Mouse (Mus musculus) urinary bladder, adult 2 months (tissue): ENCODE measurements around the gene Cyp2w1. TPM values are rescaled to one million over a fixed set of nuclear protein-coding genes. Genes with fewer than 3 reads are reported as not detected.

Source experiments
- DNase-seq: peaks from one replicate; pipeline ENCODE4 v3.0.0; 2022; ENCODE audit warnings: low spot score
- polyA plus RNA-seq: library from polyadenylated mRNA; depleted of rRNA; stranded (reverse); fragments of >200 nt; gene quantifications from 2 replicates; pipeline ENCODE4 v1.2.3, GENCODE M21; 2012

Cyp2w1 gene
- polyA plus RNA-seq, 1 experiment = not detected

GRCm38 (mm10) chr5:139364911-139365571 is 12.6 kb downstream of the Cyp2w1 start:
- DNase-seq = peak; percentile 33

DNA sequence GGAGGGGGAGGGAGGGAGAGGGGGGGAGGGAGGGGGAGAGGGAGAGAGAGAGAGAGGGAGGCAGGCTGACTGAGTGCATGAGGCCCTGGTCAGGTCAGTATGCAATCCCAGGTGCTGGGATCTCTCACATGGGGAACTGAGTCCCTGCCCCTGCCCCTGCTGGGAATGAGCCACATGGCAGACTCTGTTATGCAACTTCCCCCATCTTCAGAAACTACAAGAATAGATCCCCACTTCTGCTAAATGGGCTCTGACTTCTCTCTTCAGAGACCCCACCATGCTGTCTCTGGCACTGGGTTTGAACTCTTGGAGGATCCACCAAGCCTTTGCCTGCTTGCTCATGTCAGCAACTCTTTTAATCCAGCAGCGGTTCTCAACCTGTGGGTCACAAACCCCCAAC is 13.4 kb downstream of the Cyp2w1 start:
- no peak for DNase-seq

- DNase-seq = no peak
These were observed 14.1 kb downstream of the Cyp2w1 start for GRCm38 (mm10) chr5:139366484-139366883.

GRCm38 (mm10) chr5:139367884-139368458 is 15.6 kb downstream of the Cyp2w1 start:
- no peak for DNase-seq

GRCm38 (mm10) chr5:139368638-139369320 is 16.4 kb downstream of the Cyp2w1 start:
- no peak for DNase-seq

DNA sequence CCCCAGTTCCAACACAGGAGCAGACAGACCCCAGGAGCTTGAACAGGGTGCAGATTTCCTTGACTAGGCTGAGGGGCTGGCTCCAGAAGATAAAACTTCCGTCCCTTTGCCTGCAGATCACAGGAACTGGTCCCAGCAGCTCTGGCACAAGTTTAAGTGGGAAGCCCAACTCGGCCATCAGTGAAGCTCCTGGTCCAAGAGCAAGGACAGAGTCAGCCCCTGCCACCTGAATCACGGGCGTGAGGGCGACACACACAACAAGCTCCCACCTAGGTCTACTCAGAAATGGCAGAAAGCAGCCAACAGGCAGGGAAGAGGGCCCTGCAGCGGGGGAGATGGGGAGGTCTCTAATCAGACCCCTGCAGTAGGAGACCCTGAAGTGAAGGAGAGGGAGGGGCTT is 17.9 kb downstream of the Cyp2w1 start:
- no peak for DNase-seq

DNA sequence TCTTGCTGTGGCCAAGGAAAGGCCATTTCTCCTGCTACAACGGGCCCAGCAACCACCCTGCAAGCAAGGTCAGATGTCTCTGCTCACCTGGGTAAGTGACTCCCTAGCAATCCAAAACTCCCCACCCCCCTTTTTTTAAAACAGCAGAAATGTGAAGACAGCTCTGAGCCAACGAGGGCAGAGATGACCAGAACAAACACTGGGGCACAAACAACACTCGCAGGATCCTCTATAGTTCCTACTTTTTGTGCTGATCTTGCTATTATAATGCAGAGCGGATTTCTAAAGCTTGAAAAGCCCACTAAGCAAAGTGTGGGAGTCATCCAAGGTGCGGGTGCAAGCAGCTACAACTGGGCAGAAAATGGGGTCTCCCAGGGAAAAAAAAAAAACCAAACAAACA is 18.7 kb downstream of the Cyp2w1 start:
- no peak for DNase-seq

DNA sequence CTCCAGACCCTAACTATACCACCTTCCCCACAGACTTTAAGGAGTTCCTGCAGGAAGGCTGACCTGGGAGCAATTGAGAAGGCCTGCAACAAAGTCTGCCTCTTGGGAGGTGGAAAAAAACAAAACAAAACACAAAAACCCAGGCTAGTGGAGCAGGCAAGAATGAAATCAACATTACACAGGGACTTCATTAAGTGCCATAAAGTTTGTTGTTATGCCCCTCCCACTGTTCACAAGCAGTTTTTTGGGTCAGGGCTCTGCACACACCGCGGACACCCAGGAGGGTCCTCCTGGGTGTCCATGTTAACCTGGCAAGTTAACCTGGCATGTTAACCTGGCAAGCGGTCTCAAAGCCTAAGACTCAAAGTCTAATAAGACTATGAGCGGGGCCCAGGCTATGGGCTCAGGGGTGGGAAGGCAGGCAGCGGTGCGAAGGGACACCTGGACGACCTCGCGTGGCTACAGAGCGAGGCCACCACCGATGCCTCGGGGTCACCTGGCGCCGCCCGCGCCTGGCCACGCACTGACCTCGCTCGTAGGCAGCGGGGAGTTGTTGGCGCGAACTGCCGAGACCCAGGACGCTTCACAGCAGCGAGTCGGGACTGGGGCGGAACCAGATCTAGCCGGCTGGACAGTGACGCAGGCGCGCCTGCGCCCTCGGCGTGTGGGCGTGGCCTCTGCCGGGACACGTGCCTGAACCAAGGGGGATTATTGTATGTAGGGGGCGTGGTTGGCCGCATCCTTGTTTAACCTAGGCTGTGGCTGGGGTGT is 19.4 kb downstream of the Cyp2w1 start:
- peak; percentile 81 for DNase-seq

DNA sequence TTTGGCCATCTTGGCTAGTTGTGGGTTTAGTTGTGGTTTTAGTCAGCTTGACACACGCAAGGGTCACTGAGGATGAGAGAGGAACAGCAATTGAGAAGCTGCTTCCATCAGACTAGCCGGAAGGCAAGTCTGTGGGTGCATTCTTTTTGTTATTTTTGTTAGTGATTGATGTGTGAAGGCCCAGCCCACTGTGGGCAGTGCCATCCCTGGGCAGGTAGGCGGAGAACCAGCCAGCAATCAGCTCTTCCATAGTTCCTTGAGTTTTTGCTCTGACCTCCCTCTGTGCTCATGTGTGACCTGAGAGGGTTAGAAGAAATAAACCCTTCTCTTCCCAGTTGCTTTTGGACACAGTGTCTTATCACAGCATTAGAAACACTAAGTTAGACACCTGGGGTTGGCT is 20.7 kb downstream of the Cyp2w1 start:
- DNase-seq = no peak

GRCm38 (mm10) chr5:139373889-139374444 is 21.6 kb downstream of the Cyp2w1 start:
- DNase-seq = no peak

DNA sequence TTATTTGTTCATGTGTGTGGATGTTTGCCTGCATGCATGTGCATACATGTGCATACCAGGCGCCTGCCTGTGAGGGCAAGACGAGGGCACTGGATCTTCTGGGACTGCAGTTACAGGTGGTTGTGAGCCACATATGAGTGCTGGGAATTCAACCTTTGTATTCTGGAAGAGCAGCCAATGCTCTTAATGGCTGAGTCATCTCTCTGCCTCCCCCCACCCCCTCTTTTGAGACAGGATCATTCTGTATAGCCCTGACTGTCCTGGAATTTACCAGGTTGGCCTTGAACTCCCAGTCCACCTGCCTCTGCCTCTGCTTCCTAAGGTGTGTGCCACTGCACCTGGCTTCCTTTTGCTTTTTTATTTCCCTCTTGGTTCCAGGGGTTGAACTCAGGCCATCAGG is 22.4 kb downstream of the Cyp2w1 start:
- DNase-seq = no peak

DNA sequence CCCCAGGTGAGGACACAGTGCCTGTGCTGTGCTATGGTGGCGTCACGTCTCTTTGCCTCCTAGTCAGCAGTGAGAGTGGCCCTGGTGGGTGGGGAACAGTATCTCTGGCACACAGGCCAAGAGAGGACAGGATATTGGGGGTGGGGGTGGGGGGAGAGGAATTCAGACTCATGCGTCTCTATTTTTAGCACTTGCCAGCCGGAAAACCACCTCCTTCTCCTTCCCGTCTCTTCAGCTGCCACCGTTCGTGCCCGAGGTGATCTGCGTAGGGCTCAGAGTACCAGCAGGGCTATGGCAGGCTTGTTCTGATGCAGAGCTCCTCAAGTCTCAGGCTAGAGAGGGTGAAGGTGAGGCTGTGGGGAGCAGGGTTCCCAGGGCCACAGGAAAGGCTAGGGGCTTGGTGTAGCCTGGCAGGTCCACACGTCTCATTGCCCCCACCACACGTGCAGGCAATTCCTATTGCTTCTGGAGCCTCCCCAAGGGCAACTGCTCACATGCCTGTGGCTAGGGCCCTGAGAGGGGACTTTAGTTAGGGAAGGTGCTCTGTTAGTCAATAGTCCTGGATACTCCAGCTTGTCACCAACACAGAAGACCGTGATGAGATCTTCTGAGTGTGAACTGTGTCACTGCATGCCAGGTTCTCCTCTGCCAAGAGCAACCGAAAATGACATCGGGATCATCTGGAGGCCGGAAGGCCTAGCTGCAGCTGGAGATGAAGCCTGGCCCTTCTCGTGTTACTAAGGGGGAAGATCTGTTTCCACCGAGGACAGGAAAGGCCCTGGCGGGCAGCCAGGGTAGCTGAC is 25.3 kb downstream of the Cyp2w1 start, which contains the start of gene Gpr146:
Gene Gpr146 (plus strand): TSS at position 230 of the 803 bp plus-strand sequence.
- DNase-seq = no peak

DNA sequence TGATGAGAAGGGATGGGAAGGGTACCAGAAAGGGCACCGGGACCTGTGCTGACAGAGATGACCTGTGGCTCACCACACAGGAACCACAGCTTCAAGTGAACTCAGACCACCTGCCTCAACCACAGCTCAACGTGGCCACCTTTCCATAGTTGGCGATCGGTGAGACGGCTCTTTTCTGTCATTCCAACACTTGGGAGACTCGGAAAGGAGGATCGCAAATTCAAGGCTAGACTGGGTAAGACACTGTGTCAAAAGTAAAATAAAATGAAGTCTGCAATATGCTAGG is 25.8 kb downstream of the Cyp2w1 start:
- DNase-seq = no peak

GRCm38 (mm10) chr5:139378986-139379629 is 26.7 kb downstream of the Cyp2w1 start:
- DNase-seq = no peak

- no peak for DNase-seq
These were observed 27.5 kb downstream of the Cyp2w1 start for GRCm38 (mm10) chr5:139379771-139380384.

- DNase-seq = peak; percentile 85
These were observed 28.2 kb downstream of the Cyp2w1 start for GRCm38 (mm10) chr5:139380385-139381248.

- no peak for DNase-seq
These were observed 29.4 kb downstream of the Cyp2w1 start for GRCm38 (mm10) chr5:139381586-139382513.

DNA sequence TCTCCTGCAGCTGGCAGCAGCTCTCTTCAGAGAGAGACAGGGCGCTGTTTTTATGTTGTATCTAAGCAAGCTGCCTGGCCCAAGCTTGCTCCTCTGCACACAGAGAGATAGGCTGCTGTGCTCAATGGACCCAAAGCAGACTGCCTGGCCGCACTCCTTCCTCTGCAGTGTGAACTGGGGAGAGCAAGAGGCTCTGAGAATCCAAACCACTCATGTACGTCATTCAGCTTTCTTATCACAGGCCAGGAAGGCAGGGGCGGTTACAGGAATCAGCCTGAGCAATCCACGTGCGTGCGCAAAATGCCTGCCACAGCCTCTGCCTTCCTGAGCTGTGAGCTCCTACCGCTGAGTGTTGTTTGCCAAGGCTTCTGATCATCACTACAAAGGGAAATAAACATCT is 30.3 kb downstream of the Cyp2w1 start:
- DNase-seq = no peak
